Mouse (Mus musculus) thymus, postnatal 36 days (tissue): ENCODE data around the gene Synrg.

Experiments used
- DNase-seq, 2 experiments: peaks; one replicate each; pipeline ENCODE4 v3.0.0; 2022; ENCODE audit warnings: mixed read lengths in 2 of 2

The Synrg gene

DNA sequence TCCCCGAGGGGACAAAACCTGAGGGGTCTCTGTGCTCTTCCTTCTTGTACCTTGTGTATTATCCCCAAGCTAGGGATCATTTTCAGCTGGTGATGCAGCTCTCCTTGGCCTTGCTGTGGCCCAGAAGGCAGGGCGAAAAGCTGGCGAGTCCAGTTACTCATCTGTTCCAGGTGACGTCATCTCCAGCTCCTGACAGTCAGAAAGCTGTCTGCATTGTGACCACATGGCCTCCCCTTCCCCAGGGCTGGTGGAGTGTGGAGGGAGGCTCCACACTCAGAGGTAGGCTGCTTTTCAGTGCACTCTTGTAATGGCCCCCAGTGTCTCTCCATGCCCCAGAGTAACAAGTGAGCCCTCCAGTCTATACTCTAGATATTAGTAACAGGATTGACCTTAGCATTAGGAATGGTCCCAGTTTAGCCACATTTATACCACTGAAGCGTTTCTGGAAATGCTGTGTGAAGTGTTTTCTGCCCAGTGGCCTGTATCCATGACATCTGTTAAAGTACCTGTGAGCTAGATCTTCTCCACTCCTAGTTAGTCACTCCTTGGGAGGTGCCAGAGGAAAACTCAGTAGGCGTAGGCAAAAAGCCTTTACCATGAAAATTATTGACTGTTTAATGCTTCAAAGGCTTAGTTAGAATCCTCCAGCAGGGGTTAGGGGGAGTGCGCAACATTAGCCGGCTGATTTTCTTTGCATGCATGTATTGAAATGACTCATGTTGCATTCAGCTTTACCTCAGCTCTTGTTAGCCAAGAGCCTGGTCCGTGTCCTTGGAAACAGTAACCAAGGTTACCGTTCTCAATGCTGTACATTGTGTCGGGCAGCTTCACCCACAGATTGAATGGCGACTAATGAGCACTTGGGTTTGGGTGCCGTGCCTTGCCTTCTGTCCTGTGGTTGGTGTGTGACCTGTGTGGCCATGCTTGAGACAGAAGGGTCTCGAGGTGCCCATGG lies 78.9 kb downstream of the Synrg start:
- DNase-seq = no peak

DNA sequence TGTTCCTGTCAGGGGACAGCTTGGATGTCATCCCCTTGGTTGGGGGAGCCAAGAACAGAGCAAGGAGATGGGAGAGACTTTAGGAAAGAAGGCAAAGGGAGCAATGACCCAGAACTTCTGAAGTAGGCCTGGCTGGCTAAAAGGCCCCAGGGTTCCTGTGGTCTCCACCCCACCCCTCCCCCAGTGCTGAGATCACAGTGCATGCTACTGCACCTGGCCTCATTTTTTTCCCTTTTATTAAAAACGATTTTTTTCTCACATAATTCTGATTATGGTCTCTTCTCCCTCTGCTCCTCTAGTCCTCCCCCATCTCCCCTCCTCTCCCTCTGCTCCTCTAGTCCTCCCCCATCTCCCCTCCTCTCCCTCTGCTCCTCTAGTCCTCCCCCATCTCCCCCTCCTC lies 80.8 kb downstream of the Synrg start:
- no peak for DNase-seq

DNA sequence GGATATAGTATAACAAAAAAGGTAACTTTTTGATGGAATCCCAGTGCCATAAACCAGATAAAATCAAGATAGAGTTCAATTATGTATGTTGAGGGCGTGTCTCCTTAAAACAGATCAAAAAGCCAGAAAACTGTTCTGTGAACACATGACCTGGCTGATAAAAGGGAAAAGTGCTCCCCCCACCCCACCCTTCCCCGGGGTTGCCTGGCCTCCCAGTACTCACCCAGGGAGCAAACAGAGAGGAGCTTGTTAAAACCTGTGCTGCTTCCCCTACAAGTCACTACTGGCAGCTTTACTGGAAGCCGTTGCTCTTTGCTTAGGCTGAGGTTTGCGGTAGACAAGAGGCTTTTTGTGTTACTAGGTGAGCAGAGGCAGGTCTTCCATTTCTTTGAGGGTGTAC lies 83.0 kb downstream of the Synrg start:
- no peak for DNase-seq

DNA sequence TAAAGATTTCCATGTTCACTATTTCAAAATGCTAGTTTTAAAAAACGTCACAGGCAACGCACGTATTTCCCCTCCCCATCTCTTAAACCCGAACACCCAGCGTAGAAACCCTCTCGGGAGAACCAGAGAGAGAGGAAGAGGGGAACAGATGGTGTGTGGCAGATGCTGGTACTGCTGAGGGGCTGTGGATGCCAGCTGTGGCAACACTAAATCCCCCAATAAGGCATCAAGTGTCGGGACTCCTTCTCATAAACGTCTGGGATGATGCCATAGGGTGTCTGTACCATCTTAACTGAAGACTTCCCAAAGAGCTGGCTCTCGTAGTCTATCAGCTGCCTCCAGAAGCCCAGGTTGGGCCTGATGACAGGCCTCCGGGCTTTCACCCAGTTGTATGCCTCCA lies 84.2 kb downstream of the Synrg start:
- no peak for DNase-seq

DNA sequence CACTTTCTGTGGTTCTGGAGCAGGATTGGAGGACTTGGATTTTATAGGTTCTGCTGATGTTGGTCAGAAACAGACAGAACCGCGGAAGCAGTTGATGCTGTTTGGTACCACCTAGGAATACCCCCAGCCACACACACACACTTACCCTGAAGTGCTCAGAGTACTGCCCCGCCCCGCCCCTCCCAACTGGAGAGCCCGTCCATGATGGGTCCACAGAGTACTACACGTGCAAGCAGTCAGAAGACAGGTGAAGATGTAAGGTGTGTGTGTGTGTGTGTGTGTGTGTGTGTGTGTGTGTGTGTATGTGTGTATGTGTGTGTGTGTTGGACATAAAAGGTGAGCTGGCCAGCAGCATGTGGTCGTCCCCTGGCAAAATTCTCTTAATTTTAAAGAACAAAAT lies 88.8 kb downstream of the Synrg start:
- no peak for DNase-seq

DNA sequence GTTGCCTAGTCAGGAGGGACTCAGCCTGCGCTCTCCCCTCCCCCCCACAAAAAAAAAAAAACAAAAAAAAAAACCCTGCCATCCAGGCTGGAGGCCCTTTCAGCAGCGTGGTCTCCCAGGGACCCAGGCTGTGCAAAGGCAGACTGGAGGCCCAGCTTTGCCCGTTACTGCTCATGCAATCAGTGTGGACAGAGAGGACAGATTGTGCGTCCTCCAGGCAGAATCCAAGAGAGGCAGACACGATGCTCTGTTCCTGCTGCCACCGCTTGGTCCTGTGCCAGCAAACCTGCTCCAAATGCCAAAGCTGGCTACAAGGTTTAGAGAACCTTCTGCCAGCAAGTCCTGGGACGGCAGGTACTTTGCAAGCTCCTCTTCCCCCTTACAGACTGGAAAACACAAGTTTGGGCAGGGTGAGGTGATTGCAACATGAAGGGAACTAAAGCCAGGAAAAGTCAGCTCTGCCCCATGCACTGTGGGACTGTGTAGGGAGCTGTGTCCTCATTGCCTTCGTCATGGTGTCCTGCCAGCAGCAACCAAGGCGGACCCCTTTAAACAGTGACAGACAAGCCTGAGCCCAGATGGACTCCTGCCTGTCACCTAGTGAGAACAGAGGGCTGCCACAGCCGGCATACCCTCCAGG lies 89.4 kb downstream of the Synrg start:
- no peak for DNase-seq

DNA sequence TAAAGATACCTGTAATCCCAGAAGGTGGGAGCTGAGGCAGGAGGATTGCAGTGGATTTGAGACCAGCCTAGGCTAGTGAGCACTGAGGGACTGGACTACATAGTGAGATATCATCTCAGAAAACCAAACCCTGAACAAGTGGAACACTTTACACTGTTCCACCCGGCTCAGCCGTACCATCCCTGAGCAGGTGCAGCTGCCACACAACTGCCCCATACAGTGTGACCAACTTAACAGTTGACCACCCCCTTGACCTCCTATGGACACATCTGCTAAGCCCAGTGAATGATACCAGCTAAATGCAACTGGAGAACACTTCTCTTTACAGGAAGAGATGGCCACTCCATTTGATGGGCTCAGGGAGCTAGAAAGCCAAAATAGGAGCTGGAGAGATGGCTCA lies 93.2 kb downstream of the Synrg start:
- no peak for DNase-seq

DNA sequence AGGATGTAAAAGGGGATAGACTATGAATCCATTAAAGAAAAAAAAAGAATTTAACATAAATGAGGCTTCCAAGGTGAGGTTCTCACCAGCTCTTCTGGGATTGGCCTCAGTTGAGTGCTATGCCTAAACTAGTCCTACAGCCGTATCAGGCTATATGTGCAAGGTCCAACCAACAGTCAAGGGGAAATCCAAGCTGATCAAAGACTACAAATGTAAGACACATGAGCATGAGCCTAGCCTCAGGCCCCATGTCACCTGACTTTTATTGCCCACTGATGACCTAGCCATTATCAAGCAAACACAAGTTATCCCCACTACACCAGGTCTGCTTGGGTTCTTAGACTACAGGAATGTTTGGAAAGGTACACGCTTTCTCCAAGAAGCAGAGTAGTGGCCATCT lies 95.6 kb downstream of the Synrg start:
- no peak for DNase-seq

DNA sequence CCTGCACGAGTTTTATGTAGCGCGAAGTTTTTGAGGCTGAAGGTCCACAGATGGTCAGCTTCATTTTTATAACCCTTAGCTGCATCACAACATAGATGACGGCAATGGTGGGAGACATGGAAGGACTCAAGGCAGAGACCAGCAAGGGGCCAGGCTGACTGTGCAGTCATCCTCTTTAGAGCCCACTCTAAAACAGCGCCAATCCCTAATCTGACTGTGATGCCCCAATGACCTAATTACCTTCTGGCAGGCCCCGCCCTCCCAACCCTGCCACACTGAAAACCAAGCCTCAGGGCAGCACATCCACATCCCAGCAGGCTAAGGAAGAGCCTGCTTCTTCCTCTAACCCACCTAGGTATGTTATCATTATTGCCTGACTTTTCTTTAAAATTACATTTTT lies 96.4 kb downstream of the Synrg start:
- no peak for DNase-seq

DNA sequence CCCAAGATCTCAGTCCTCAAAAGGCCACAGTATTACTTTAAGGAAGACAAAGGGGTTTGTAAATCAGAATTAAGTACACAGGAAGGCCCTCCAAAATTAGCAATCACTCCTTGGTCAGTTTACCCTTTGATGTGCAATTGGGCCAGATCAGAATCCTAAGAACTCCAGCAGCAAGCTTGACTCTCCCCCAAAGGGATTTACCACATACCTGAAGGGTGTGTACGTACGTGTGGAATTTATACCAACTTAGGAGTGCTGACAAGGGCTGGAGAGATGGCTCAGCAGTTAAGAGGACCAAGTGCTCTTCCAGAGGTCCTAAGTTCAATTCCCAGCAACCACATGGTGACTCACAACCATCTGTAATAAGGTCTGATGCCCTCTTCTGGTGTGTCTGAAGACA lies 97.7 kb downstream of the Synrg start:
- no peak for DNase-seq

DNA sequence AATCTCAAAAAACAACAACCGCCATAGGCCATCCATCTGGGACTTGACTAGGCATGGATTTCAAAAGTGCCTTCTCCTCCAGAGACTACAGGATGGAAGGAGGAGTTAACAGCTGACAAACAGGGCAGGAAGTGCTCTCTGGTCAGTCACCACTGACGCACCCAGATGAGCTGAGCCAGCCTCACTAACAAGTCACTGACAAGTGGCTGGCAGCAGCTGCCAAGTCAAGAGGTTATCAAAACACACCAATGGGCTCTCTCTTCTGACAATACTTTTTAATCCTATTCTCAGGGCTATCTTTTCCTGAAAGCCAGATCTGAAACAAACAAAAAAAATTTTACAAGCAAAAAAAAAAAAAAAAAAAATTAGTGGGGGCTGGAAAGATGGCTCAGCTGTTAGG lies 98.6 kb downstream of the Synrg start:
- no peak for DNase-seq

DNA sequence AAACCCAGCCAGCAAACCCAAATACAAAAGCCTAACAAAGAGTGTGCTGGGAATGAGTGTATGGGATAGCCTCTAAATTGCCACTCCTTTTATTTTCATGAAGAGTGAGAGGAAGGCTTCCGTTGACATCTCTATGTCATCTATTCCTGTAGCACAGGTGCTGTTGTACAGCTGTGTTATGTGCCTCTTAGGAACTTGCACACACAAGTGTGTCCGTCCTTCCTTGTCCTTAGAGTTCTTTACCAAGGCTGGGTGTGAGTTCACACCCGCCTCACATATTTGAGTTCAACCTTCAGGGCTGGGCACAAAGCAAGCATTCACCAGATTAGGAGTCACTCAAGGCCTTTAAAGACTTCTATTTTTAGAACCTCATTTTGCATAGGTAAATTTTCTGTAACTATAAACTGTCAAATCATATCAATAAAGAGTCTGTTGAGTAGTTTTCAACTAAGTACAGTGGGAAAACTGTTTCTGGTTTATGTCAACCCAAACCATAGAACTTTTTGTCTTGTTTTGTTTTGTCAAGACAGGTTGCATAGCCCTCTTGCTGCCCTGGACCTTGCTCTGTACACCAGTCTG lies 99.5 kb downstream of the Synrg start:
- DNase-seq = no peak

DNA sequence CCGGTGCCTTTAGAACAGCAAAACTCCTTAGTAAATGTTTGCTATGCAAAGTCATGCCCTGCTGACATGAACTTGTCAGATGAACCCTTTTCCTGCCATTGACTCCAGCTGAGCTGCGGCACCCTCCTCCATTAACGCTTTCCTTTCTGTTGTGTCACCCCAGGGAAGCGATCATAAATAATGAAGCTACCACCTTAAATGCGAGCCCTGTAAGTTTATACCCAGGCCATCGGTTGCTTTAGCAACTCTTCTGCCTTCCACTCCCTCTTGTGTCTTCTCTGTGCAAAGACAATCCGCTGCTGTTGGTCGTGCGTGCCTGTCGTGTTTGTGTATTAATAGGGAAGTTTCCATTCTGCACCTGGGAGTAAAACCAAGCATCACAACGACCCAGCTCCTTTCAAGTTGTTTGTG lies 101.8 kb downstream of the Synrg start:
- no peak for DNase-seq

DNA sequence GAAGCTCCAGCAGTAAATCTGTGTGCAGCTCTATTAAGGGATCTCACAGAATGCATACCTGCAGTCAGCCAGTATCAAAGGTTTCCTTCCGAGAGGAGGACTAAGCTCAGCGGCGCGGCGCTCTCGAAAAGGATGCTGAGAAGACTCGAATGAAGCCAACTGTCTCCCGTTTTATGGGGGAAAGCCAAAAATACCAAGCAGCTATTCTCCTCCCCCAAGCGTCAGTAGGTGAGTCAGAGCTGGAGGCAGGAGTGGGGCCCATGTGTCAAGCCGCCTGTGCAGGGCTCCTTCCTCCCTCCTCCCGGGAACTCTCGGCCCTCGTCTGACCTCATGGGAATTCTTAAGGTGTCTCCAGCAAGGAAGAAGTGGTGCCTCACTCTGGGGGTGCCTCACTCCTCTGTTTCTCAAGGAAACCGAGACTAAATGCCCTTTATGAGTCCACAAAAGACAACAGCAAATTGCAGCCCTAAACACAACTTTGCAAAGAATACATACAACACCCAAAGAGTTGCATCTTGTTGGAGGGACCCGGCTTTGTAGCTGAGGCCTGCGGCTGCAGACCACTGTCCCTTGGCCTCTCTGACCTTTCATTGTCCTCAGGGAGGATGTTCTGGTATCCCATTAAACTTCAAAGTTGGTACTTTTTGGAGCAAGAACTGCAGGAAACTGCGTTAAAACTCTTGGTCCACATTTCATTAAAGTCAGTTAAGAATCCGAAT lies 102.9 kb downstream of the Synrg start:
- no peak for DNase-seq

DNA sequence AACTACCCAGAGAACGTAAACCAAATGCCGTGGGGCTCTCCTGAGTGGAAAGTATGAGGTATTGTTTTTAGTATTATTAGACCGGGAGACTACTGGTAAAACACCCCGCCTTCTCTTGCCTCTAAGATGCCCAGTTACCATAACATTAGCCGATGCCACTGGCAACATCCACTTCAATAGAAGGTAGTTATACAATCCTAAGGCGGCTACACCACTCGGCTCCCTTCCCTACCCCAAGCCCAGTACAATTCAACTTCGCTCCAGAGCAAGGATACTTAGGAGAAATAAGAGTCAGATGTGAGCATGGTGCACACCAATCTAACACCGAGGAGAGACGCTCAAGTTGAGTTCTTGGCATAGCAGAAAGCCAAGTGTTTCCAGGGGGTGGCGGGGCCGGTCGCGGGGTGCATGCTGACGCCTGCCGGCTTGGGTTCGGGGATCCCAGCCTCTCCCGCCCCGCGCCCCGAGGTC lies 103.5 kb downstream of the Synrg start:
- no peak for DNase-seq

DNA sequence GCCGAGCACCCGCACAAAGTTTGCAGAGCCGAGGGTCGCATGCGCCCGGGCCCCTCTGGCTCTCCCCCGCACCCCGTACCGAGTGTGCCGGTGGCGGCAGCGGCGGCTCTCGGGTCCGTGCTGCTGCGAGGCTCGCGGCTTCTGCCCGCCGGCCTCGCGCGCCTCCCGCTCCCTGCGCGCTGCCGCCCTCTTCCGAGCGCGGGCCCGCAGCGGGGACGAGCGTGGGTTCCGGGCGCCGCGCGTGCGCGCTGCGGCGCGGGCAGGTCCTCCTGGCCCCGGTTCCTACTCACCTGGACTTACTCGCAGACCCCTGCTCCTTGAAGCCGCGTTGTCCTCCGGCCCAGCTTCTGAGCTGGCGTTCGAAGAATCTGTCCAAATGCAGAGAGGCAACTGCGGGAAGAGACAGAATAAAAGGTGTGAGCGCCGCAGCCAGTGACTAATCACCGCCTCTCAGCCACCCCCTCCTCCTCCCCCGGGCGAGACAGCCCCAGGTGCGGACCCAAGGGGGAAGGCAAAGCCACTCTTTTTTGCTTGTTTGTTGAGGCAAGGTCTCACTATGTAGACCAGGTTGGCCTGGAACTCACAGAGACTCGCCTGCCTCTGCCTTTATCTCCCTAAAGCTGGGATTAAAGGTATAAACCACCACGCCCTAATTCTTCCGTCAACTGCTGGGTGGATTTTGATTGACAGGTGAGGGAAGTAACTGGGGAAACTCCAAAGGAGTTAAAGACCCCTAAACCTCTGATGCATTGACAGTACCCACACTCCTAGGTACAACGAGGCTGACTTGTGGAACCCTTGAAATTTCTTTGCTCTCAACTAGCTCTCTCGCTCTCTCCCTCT lies 104.2 kb downstream of the Synrg start:
- peak; percentile 55 to 59 for DNase-seq

DNA sequence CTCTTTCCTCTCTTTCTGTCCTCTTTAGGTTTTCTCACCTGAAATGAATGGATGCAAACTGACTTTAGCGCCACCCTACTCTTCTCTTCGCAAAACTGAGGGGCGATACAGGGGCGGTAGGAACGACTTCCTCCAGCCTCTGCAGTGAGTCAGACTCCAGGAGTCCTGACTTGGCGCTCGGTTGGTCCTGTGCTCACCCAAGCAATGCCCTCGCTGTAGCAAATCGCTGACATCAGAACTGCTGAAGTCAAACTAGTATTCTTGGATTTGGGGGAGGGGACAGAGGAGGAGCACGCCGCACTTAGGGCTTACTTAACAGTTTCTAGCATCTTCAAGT lies 104.8 kb downstream of the Synrg start, which contains the start of gene Dusp14:
Gene Dusp14, minus strand, starts transcription at position 228 of the 337 bp plus-strand sequence.
- no peak for DNase-seq

DNA sequence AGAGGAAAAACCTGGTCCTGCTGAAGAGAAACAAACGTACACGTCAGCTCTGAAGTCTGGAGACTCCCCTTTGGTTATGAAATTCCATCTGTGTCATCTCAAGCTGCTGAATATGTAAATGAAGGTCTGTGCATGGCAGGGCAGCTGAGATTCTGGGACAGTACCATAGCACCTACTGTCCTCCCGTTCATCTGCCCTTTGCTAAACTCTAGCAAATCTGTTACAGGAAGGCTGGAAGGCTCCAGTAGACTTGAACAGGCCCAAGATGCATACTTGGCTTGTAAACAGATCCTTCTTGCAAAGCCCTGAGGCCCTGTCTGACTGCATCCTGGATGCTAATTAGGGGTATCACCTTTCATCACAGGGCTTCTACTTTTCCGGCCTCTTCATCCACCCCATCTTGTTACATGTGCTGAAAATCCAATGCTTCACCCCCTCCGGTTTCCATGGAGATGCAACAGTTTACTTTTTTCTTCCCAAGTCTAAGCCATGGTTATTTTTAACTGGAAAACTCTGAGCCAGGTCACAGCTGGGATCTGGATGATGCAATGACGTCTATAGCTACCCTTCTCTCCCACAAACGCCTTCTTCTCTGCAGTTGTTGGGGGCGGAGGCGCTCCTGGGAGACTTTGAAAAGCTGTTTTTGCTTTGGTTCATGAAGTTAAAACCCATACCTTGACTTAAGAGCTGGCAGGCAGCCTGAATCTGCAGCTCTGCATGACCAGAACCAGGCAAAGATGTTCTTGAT lies 108.8 kb downstream of the Synrg start:
- no peak for DNase-seq

DNA sequence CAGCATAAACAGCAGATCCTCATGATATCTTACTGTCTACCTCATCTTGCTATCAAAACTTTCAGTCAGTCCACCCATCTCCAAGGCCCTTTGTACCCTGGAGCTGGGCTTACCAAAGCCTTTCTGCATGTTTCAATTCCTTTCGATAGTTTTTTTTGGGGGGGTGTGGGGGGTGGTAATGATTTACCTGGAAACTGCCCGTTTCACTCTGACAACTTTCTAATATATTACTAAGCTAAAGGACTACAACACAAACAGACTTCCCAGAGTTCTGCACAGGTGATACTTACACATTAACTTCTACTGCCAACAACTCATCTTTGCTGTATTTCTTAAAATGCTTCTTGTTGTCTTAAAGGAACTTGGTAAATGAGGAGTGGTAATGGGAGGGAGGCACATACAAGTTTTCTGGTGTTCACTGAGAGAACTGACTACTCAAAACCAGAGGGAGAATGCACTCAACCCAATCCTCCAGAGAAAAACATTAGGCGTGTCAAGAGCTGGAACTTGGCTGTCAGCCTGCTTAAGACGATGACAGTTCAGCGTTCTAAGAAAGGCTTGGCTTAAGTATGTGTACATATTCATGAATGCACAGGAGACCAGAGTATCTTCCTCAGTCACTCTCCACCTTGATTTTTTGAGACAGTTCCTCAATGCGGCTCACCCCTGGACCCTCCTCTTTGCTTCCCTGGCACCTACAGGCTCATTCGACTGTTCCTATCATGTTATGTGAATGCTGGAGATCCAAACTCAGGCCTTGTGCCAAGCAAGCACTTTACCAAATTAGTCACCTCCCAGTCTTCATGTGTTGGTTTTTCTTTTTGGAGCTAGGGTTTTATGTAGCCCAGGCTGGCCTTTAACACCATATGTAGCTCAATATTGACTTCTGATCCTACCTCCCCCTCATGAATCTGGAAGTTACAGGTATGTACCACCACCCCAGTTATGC lies 109.9 kb downstream of the Synrg start:
- no peak for DNase-seq

DNA sequence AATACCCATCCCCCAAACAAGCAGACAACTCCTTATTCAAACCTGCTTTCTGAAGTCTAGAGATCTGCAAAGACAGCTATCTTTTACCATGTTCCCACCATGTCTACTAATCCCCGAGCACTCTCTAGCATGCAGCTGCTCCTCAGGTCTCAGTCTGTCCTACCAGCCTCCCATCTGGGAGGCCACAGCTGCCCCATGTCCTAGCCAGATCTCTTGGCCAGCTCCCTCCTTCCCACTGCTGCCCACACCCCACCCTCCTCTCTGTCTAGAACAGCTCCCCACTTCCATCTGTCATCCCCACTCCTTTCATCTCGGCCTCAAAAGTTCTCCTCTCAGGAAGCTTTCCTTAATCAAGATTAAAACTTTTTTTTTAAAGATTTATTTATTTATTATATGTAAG lies 112.8 kb downstream of the Synrg start:
- DNase-seq = no peak
